Mouse (Mus musculus): Measurements from ENCODE around the gene Vmn1r211.
"Not testable (repeated sequence)": the region's sequence is repeated elsewhere in the genome, so short reads cannot be mapped to it uniquely, and the experiment has no call there.

Vmn1r211 gene

GRCm38 (mm10) chr13:22857461-22857860, at the start of gene Vmn1r211:
TSS of gene Vmn1r211 (minus strand) at chr13:22857561.
- DNase-seq: no peak

GRCm38 (mm10) chr13:22884105-22884504, 26.7 kb upstream of the Vmn1r211 start, which contains the start of gene Vmn1r212:
TSS of gene Vmn1r212 (minus strand) at chr13:22884205.
- DNase-seq: no peak

- DNase-seq: no peak
Observed at GRCm38 (mm10) chr13:22879257-22879656, 21.9 kb upstream of the Vmn1r211 start.

- no peak for DNase-seq
Observed at GRCm38 (mm10) chr13:22854760-22855159, 2.6 kb downstream of the Vmn1r211 start.

- DNase-seq: no peak
Observed at GRCm38 (mm10) chr13:22846798-22847197, 10.6 kb downstream of the Vmn1r211 start.

- not testable (repeated sequence) for DNase-seq
Observed at GRCm38 (mm10) chr13:22844304-22844703, 13.1 kb downstream of the Vmn1r211 start.

GRCm38 (mm10) chr13:22831248-22831647, 26.1 kb downstream of the Vmn1r211 start, which contains the start of gene Vmn1r210:
TSS of gene Vmn1r210 (minus strand) at chr13:22831348.
- DNase-seq: no peak

GRCm38 (mm10) chr13:22829395-22829794, 28.0 kb downstream of the Vmn1r211 start:
- not testable (repeated sequence) for DNase-seq

GRCm38 (mm10) chr13:22821601-22822000, 35.8 kb downstream of the Vmn1r211 start:
- DNase-seq: not testable (repeated sequence)

- not testable (repeated sequence) for DNase-seq
Observed at GRCm38 (mm10) chr13:22809582-22809981, 47.8 kb downstream of the Vmn1r211 start, which contains the start of gene Vmn1r209. TSS of gene Vmn1r209 (minus strand) at chr13:22809682.

All from cerebellum, adult 11-12 months (tissue).